Mouse (Mus musculus): ENCODE measurements around the gene Asic2.

Gene Asic2

DNA sequence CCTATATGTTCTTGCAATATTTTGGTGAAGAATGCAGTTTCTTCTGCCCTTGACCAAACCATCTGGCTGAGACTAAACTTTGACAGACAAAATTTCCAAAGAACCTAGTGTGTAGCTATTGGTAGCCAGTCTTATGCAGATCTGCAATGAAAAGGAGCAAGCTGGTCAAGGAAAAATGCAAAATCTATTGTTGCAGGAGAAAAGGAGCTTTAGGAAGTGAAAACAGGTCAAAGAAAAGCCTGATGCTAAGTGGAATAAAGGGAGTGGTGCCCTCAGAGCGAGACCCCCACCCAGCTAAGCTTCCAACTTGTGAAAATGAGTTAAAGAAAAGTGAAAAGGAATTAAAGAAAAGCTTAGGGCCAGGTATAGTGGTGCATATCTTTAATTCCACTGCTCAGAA is 135.9 kb downstream of the Asic2 start:
- DNase-seq, result no peak

DNA sequence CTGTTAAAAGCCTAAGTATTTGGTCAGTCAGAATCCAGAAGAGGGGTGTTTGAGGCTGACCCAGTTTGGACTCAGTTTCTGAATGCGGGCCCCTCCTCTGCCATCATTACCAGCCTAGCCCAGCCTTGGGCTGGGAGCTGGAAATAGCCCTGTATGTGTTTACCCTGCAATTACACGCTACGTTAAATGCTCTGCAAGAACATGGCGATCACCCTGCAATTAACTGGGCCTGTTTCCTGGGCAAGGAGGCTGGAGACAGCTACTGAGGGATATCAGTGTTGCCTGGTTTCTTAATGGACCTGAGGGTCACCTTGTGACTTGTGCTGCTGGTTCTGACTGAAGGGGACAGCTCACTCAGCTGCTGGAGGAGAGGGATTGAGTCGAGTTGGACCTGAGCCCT is 151.7 kb downstream of the Asic2 start:
- DNase-seq, result no peak

DNA sequence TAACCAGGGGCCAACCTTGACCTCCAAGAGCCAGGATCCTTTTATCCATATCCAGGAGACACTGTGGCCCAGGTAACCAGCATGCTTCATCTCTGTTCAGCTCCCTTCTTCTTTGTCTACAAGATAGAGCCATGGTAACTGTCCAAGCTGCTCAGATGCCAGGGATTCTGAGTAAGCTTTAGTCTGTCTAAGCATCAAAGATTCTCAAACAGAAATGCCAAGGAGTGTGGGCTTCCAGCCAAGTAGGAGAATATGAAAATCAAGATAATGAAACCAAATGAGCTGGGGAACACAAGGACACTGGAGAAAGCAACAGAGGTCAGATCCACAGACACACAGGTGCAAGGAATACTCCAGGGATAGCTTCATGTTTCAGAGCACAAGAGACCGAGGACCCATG is 153.4 kb downstream of the Asic2 start:
- no peak for DNase-seq

DNA sequence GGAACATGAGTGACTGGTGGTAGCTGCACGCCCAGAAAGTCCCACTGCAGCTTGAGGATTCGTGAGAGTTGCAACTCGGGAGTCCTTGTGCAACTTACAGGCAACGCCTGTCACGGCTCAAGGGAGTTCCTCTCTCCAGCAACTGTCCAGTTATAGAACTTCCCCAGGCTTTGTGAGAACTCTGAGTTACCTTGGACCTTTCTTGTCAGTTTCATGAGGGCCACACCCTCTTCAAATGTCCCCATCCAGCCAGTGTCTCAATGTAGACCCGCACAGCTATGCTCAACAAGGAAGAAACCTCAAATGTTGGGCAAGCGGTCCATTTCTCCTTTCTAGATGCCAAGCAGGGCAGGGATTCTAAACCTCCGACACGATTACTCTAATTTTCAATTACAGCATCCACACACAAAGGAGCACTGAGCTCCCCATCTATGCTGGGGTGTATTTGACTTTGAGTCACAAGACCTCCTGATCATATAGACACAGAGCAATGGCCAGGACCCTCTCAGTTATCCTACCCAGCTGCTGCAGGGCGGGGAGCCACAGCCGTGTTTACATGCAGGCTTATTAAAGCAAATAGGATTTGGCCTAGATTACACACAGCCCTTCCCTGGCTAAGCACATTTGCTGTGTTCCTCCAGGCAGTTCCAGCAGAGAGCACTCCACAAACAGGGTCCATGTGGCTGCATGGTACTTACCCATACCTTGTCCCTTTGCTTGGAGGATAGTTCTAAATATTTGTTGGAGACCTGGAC is 161.2 kb downstream of the Asic2 start:
- DNase-seq, result no peak

DNA sequence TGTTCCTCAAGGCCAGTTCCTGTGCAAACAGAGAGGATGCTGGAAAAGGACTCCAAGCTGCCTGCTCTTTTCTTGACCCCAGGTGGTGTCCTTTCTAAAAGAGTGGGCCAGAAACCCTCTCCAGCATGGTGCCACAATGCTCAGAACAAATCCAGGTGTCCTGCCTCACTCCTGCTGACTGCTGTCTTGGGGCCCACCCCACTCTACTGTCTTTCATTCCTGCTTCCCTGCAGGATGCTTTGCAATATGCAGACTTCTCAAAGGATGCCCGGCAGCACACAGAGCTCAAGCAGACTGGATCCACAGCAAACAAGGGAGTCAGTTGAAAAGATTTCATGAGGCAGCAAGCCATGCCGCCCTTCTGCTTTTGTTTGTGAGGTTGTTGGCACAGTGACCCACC is 164.7 kb downstream of the Asic2 start:
- no peak for DNase-seq

DNA sequence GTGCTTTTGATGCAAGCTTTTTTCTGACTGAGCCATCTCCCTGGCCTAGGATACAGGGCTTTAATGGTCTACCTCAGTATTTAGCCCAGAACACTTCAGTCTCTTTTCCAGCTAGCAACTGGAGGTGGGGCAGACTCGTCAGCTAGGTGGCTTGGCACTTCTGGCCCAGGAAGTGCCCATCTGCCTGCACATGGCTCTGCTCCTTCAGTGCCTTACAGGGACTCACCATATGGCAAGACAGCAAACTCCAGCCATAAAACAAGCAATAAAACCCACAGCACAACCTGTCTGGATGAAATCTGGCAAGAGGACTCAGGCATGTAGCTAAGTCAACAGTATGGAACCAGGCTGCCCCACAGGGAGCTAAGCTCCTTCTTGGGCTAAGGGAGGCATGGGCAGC is 165.6 kb downstream of the Asic2 start:
- no peak for DNase-seq

DNA sequence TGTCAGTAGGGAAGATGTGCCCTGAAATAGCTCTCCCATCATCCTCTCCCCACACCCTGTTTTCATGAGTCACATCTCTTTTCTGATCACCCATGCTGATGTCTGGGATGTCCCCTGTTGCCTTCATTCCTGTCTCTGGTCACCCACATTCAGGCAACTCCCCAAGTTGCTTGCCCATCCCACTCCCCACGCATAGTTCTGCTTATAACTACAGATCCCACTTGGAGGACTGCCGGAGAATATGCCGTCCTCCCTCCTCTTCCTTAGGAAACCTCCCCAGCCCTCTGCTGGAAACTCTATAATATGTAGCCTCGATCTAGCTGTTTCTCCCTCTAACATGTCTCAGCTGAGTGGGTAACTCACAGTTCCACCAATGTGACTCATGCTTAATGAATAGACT is 167.4 kb downstream of the Asic2 start:
- DNase-seq, result no peak

DNA sequence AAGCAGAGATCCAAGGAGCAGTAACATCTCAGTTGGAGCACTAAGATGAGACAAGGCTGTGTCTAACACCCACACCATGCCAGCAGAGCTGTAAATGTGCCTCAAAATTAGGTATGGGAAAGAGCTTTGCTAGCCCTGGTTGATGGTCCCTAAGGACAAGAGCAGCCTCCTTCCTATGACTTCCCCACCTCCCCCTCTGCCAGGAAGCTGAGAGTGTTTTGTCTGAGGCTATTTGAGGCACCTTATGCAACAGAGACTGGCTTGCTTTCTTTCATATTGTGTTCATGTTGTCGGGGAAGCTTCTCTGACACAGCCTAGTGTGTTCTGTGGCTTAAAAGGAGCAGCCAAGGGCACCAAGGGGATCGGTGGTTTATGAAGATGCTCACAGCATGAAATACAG is 174.7 kb downstream of the Asic2 start:
- no peak for DNase-seq

DNA sequence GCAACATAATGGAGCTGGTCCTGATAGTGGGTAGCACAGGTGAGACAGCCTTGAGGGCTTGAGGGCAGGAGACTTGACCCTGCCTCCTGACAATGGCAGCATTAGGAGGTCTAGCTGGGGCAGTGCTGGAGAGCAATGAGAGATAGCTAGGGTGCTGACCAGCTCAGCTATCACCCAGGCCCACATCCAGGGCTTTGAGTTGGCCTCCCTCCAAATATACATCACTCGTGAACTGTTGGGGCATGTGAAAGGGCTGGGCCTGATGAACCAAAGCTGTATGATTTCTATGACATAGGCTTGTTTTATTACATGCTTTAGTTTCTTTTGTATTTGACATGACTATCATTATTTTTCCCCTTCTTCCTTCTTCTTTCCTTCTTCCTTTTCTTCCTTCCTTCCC is 176.7 kb downstream of the Asic2 start:
- DNase-seq, result no peak

DNA sequence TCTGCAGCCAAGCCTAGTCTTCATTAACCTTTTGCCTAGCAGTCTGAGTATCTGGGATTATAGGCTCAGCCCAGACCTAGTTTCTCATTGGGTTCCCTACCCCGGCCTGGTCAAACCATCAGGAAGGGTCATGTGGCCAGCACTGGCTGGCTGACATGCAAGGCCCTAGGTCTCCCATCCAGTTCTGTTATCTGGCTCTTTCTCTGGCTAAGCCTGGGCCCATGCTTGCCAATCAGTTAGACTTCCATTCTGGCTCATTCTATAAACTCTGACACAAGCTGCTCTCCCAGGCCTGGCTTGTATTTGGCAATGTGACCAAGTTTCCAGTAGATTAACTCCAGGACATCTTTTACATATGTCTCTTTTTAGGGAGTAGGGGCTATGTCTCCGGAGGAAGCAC is 187.7 kb downstream of the Asic2 start:
- no peak for DNase-seq

DNA sequence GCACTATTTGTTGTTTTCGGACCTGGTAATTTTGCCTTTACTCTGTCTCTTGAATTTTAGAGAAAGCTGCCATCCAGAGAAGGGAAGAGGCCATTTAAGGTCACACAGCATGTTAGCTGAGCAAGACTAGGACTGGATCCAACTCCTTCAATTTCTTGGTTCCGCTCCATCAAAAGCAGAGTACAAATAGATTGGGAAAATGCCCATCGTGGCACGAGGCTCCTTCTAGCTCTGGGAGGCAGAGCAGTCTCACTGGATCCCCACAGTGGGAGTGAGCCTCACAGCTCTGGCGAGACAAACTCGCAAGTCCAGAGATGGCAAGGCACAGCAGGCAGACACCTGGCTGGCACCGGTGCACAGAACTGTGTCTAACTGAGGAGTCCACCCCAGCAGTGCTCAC is 188.4 kb downstream of the Asic2 start:
- DNase-seq, result no peak

DNA sequence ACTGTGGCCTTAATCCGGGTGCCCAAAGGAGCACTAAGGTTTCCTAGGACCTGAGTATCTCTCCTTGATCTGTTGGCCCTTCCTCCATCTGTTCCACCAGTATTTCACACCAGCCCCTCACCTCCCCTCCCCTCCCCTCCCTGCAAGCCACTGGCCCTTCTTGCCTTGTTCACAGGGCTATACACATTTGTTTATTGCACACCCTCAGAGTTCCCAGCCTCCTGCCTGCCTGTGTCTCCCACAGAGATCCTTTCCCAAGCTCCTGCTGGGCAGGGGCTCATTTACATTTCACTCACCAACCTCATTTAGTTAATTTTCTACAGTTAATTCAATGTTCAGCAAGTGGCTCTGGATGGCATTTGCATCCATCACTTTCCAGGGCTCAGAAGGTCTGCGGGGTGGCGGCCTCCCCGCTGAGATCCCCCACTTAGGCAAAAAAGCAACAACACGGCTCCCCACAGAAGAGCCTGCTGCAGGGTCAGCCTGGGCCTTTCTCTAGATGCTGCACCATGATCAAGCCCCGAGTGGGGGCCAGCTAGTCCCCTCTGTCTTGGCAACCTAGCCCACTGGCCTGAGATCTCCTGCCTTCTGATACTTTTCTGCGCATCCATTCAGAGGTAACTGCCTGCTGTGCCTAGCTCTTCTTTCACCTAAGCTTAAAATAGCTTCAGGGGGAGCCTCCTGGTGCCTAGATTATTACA is 196.9 kb downstream of the Asic2 start:
- DNase-seq, result no peak

DNA sequence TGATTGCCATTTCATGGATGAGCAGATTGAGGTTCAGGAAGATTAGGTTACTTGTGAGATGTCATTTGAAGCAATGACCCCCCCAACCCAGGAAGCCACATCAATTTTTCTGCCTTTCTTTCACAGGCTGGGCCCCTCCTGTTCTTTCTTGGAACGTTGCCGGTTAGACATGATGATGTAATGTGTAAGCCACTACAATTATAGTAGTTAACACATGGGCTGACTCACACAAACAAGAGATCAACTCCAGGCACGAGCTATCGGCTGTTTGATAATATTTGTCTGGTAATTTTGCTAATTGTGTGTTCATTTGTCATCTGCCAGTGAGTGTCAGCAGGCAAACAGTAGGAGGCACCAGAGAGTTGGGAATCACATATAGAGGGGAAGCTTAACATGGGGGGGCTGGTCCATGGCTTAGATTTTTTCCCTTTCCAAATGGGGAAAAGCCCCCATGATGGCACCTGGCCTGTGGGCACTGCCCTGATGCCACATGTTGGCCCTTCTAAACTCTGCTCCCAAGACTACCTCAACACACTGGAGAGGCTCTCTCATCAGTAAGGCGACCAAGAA is 198.5 kb downstream of the Asic2 start:
- no peak for DNase-seq

DNA sequence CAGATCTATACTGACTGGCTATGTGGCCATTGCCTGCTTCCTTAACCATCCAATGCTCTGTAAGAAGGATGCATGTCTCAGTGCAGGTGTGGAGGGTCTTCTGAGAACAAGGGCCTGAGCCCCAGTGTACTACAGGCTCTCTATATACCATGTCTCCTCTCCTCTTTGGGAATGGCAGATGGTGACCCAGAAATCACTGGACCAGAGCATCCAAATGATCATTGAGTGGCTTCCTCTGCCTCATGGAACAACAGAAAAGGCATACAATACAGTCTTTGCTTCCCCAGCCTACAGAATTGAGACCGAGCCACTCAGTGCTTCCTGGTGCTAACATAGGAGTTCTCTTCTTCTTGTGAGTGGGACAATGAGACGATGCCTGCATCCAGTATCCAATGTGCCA is 200.0 kb downstream of the Asic2 start:
- no peak for DNase-seq

DNA sequence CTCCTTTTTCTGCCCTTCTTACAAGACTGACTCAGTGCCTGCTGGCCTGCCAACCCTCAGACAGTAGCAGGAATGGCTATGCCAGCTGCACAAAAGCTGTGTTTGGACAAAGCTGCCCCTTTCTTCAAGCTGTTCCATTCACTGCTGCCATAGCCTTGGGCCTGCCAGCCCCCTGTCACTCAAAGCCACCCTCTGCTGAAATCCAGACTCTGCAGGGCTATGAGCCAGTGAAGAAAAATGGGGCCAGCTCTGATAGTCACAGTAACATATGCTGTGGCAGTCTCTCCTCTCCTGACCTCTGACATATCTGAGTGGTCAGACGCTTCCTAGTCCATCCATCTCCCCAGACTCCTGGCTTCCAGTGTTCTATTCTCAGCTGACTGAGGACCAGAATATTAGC is 200.5 kb downstream of the Asic2 start:
- no peak for DNase-seq

DNA sequence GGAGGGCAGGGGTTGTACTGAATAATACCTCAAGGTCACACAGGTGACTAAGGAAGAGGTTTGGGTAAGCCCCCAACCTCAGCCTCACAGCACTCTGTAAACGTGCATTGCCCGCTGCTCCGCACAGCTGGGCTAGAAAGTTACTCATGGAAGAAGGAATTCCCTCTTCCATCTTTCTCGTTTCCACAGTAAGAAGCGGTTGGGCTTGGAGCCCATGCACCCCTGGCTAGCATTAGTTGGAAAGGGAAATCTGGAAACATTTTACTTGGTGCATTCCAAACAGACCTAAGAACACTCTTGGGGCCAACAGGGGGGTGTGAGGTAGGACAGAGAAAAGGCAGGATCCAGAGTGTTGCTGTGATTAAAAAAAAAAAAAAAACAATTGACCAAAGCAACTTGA is 203.0 kb downstream of the Asic2 start:
- no peak for DNase-seq

DNA sequence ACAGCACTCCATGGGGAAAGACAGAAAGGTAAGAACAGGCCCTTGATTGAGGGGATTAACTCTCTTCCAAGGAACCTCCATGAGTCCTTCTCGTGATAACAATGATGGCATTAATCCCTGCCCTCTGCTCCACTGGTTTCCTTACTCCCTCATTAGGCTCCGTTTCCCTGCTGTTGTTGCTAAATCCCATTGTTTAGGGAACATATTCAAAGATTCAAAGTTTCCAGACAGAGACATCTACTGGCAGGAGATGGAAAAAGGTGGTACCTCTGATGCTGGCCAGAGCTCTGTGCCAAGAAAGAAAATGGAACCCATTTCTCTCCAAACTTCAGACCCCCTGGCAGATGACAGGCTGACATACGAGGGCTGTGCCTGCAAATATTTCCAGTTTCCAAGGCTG is 203.5 kb downstream of the Asic2 start:
- DNase-seq, result no peak

DNA sequence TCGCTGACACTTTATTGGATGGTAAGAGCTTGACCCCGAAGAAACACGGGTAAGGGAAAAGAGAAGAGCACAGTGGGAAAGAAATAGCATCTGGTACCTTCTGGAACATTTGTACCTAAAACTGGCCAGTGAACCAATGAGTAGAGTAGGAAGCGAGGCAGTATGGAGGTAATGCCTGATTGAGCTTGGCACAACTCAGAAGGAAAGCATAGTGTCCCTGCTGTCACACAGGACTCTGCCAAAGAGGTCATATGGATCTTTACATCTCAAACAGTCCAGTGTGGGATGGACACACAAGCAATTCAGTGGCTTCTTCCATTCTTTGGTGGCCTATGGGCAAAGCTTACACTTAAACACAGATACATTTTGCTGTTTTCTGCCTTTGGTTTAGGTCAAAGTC is 211.0 kb downstream of the Asic2 start:
- DNase-seq, result no peak

DNA sequence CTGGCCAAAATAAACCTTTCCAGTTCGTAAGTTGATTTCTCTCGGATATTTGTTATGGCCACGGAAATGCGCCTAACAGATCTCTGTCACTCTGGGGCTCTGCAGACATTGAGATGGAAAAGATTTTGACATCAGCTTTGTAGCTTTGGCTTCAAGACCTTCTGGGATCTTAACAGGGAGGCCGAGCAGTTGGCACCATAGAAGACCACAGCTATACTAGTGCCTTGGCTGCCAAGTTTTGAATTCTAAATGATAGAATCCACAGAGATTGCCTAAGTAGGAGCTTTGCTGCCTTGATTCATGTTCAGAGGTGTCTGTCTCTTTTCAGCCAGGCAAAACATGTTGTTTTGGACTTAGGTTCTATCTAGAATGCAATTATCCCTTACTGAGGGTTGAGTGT is 217.4 kb downstream of the Asic2 start:
- DNase-seq, result no peak

DNA sequence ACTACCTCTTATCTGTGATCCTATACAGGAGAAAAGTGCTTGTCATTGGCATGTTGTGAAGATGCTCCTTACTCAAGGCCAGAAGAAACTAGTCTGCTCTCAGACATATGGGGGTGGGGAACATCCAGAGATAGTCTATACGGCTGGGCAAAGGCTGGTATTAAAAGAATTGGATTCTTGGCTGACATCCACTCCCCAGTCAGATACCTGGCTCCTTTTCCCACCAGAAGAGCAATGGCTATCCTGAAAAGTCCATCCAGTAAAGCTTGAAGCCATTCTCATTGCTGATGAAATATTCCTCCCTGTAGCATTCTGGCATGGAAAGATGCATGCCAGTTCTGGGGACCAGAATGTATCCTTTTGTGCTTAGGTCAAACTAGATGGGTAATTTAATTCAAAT is 218.2 kb downstream of the Asic2 start:
- DNase-seq, result no peak

DNA sequence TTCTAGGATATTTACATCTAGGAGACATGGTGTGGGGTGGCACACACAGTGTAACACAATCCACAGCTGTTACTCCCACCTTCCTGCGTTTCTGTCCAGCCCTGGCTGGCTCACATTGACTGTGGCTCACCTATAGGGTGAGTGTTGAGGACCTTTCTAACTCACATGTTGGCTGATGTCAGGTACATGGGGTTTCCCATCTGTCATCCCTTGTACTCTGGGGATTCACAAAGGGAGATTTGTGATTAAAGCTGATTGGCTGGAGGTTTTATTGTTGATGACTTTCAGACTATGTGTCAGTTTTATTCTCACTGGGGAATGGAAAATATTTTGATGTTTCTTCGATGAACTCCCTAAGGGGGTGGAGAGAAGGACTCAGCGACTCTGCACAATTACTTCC is 229.3 kb downstream of the Asic2 start:
- DNase-seq, result no peak

DNA sequence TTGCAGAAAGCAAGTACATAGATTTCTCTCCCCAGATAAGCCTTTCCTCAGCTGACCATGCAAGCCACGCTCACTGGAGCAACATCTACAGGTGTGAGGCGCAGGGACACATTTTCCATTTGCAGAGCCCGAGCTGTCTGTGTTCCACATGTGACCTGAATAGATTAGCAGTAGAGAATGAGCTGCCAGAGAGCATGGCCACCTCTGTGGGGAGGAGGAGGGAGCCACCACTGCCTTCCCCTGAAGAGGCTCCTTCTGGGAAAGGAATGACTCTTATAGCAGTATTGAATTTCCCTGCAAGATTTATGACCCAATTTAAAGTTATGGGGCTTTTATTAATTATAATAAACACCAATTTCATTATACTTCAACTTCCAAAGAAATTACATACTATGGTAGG is 230.5 kb downstream of the Asic2 start:
- DNase-seq, result no peak

DNA sequence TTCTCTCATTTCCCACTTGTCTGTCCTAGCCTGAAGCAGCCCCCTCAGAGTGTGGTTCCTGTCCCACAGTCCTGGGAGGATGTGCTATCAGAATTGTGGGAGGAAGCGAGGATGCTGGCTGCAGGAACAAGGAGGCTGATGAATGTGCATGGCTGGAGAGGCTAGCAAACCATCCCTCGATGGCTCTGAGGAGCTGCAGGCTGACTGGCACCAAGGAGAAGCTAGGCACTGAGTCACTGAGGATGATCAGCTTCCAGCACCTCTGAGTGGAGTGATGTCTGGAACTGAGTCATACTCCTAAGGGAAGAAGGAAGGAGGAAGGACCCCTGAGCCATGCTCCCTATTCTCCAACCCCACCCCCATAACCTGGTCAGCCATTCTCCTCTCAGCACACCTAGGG is 246.2 kb downstream of the Asic2 start:
- no peak for DNase-seq

DNA sequence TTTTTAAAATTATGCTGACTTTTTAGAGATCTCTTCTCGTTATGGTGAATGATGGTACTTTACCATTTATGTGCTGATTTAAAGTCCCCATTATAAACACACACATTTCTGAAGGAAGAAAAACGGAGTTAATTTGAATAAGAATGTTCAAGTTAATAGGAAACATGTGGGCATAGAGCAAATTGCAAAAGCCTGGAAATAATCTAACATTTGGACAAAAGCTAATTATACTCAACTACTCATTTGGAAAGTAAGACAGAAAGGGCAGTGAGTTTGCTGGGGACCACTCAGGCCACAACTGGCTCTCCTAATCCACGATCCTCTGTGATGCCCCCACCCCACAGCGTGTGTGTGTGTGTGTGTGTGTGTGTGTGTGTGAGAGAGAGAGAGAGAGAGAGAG is 253.5 kb downstream of the Asic2 start:
- no peak for DNase-seq

DNA sequence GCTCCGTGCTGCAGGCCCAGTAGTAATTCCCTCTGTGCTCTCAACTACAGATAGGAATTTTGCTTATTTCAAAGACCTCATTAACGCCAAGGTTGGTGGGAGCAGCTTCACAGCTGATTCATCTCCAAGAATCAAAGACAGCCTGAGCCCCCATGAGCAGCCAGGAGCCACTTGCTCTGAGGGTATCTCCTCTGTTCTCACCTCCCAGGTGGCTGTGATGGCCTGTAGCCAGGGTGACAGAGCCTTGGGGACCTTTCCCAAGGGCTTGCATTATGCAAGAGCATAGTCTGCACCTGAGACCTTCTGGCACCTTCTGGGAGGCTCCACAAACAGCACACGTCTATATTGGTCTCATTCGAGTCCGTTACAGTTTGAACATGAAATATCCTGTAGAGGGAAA is 261.3 kb downstream of the Asic2 start:
- no peak for DNase-seq
